In the genomic region with DNA sequence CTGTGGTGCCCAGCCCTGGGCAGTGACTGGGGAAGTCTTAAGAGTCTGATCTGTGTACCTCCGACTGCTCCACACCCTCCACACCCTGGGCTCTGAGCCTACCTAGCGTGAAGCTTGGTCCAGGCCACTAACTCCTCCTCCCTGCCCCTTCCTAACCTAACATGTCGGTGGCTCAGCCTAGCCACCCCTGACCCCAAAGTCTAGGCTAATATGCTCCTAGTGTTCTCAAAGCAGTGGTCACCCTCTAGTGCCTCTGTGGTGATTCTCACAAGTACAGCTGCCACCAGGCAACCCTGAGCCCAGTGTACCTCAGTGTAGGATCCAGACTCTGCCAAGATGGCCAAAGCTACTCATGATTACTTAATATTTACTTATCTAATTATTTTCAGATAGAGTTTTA, we compare ENCODE assay signal across 9 mouse cellular contexts. TPM values are rescaled to one million over a fixed set of nuclear protein-coding genes. Genes with fewer than 3 reads are reported as not detected.
DNase-seq lines count a peak whose midpoint lies in the region; ATAC-seq and TF ChIP-seq lines count a peak whose summit lies in the region.
"Had no signal": no experiment of that assay in that cellular context is flagged by ENCODE, and none has a peak within 500 bp of the region (broad histone marks: within the 10 kb centered on the region; RNA-seq: fewer than 3 reads in every experiment).

No protein-coding gene starts in this region.

- H3K36me3 ChIP-seq in lung, postnatal 0 days (ENCODE audit: insufficient read depth, low read length), result no peaks in the 10 kb centered on the region
- no peaks in the 10 kb centered on the region for H3K36me3 ChIP-seq in liver, embryonic 14.5 days (replicated peaks; ENCODE audit: control insufficient read depth, insufficient read depth, low read depth)
- H3K36me3 ChIP-seq in stomach, embryonic 16.5 days (ENCODE audit: control insufficient read depth, insufficient read depth, low read length), result no peaks in the 10 kb centered on the region

- no peak overlapping the region for H3K27ac ChIP-seq in cerebellum, adult 2 months (ENCODE audit: insufficient read depth, low read length)
- H3K27ac ChIP-seq in lung, postnatal 0 days (ENCODE audit: low read length), result no peak overlapping the region
- no peak overlapping the region for H3K27ac ChIP-seq in liver, embryonic 14.5 days
- no peak overlapping the region for H3K27ac ChIP-seq in stomach, embryonic 16.5 days (ENCODE audit: low read length)

- TF ChIP-seq EP300 in lung, postnatal 0 days (IDR thresholded peaks at IDR 0.05), result no peak
- no peak for TF ChIP-seq EP300 in liver, embryonic 14.5 days (IDR thresholded peaks at IDR 0.05; ENCODE audit: low read depth)

- H3K4me1 ChIP-seq in cerebellum, adult 2 months (ENCODE audit: control insufficient read depth, insufficient read depth, low read length), result no peaks in the 10 kb centered on the region
- no peaks in the 10 kb centered on the region for H3K4me1 ChIP-seq in lung, postnatal 0 days (ENCODE audit: insufficient read depth, low read depth, low read length)
- H3K4me1 ChIP-seq in liver, embryonic 14.5 days (replicated peaks; ENCODE audit: control insufficient read depth in 2 of 2, insufficient read depth in 2 of 2, low read length in 1 of 2), result peaks cover 0 to 5% of the 10 kb centered on the region in 2 experiments; a peak in 1 of 4 replicates
- H3K4me1 ChIP-seq in stomach, embryonic 16.5 days (ENCODE audit: control insufficient read depth, insufficient read depth, low read length), result no peaks in the 10 kb centered on the region

- TF ChIP-seq POLR2A in cerebellum, adult 2 months (IDR thresholded peaks at IDR 0.05; ENCODE audit: borderline replicate concordance, insufficient read depth, low read length), result no peak

- H3K9ac ChIP-seq in lung, postnatal 0 days (replicated peaks; ENCODE audit: low read depth), result no peak overlapping the region
- H3K9ac ChIP-seq in liver, embryonic 14.5 days (replicated peaks), result no peak overlapping the region
- no peak overlapping the region for H3K9ac ChIP-seq in stomach, embryonic 16.5 days (ENCODE audit: low read length)

- WGBS in cerebellum, adult 2 months, result 73% methylated on average over 3 of the region's 3 CpGs
- 63% methylated on average over 3 of the region's 3 CpGs for WGBS in lung, postnatal 0 days
- 42% methylated on average over 3 of the region's 3 CpGs for WGBS in liver, embryonic 14.5 days (ENCODE audit: insufficient replicate concordance)
- WGBS in stomach, embryonic 16.5 days, result 54% methylated on average over 3 of the region's 3 CpGs

- TF ChIP-seq CTCF in cerebellum, adult 2 months (IDR thresholded peaks at IDR 0.05; ENCODE audit: borderline replicate concordance, insufficient read depth, low read depth, low read length), result no peak
- TF ChIP-seq CTCF in lung, postnatal 0 days (IDR thresholded peaks at IDR 0.05), result no peak
- no peak for TF ChIP-seq CTCF in liver, embryonic 14.5 days (IDR thresholded peaks at IDR 0.05; ENCODE audit: low read depth)

- H3K4me3 ChIP-seq in cerebellum, adult 2 months (replicated peaks; ENCODE audit: insufficient read depth, low read depth, low read length), result no peak overlapping the region
- H3K4me3 ChIP-seq in lung, postnatal 0 days (ENCODE audit: low read depth, low read length), result no peak overlapping the region
- no peak overlapping the region for H3K4me3 ChIP-seq in liver, embryonic 14.5 days (ENCODE audit: insufficient read depth in 1 of 2, low read depth in 2 of 2, low read length in 2 of 2)
- no peak overlapping the region for H3K4me3 ChIP-seq in stomach, embryonic 16.5 days (replicated peaks; ENCODE audit: low read length)

- no peaks in the 10 kb centered on the region for H3K9me3 ChIP-seq in lung, postnatal 0 days (ENCODE audit: low read length)
- no peaks in the 10 kb centered on the region for H3K9me3 ChIP-seq in liver, embryonic 14.5 days (ENCODE audit: control insufficient read depth, low read length)
- no peaks in the 10 kb centered on the region for H3K9me3 ChIP-seq in stomach, embryonic 16.5 days (replicated peaks; ENCODE audit: control insufficient read depth, low read length)

- no peak overlapping the region for H3K4me2 ChIP-seq in lung, postnatal 0 days (replicated peaks; ENCODE audit: low read depth, low read length)
- no peak overlapping the region for H3K4me2 ChIP-seq in liver, embryonic 14.5 days (ENCODE audit: low read depth)
- no peak overlapping the region for H3K4me2 ChIP-seq in stomach, embryonic 16.5 days (ENCODE audit: low read depth, low read length)

- DNase-seq in cerebellum, adult 9-11 months, result peak; percentile 32
- no peak for DNase-seq in cerebellum, adult 2 months
- no peak for DNase-seq in lung, postnatal 0 days (ENCODE audit: low spot score)
- no peak for DNase-seq in lung, adult 18-20 months
- DNase-seq in liver, embryonic 14.5 days (ENCODE audit: low read depth in 3 of 3, low spot score in 3 of 3), result no peak
- DNase-seq in Muller cell, postnatal 12 days (ENCODE audit: inconsistent ontology term), result no peak

- H3K27me3 ChIP-seq in cerebellum, adult 2 months (ENCODE audit: control insufficient read depth, insufficient read depth, low read length), result no peaks in the 10 kb centered on the region
- no peaks in the 10 kb centered on the region for H3K27me3 ChIP-seq in lung, postnatal 0 days (replicated peaks; ENCODE audit: insufficient read depth, low read length)
- H3K27me3 ChIP-seq in liver, embryonic 14.5 days (ENCODE audit: control insufficient read depth, insufficient read depth, low read length), result no peaks in the 10 kb centered on the region
- no peaks in the 10 kb centered on the region for H3K27me3 ChIP-seq in stomach, embryonic 16.5 days (ENCODE audit: control insufficient read depth, insufficient read depth, low read length)

- peak; percentile 14; the same call in 1 of the 2 replicates for ATAC-seq in lung, postnatal 0 days
- peak; percentile 23 for ATAC-seq in liver, embryonic 14.5 days (ENCODE audit: insufficient read depth)
- peak; percentile 41; the same call in 1 of the 2 replicates for ATAC-seq in stomach, embryonic 16.5 days (ENCODE audit: insufficient read depth, low FRiP score)
- ATAC-seq in erythroid progenitor cell, adult 5-6 weeks (replicated peaks; ENCODE audit: low FRiP score, poor library complexity, severe bottlenecking), result no peak

RNA-seq across cellular contexts. Expression of a gene that starts 6.1 kb away (rescaled TPM):
- polyA plus RNA-seq in cerebellum, adult 2 months (2012; rRNA removed), result 5.3 and 5.5 TPM in 2 replicates
- 3.9 and 5.2 TPM in 2 replicates for polyA plus RNA-seq in lung, postnatal 0 days (2015; fragmentation: Nextera tagmentation; extraction: Ambion mirVana)
- 0.01 and 0.18 TPM in 2 replicates for polyA plus RNA-seq in liver, embryonic 14.5 days (2012; rRNA removed)
- 0.06 TPM in 1 of 2 replicates, not detected in the other for polyA plus RNA-seq in liver, embryonic 14.5 days (2014; fragmentation: Nextera tagmentation; extraction: Ambion mirVana)
- 0.31 and 0.46 TPM in 2 replicates for polyA plus RNA-seq in stomach, embryonic 16.5 days (2015; fragmentation: Nextera tagmentation; extraction: Ambion mirVana)
- total RNA-seq in erythroid progenitor cell, adult 5-6 weeks (2015; ENCODE audit: low replicate concordance), result not detected in 2 replicates
- total RNA-seq in erythroid progenitor cell, adult 5-6 weeks (2017; ENCODE audit: low replicate concordance), result not detected in 2 replicates
- total RNA-seq: granulocyte monocyte progenitor cell, adult 5-6 weeks had no signal

RNA-seq across cellular contexts. Expression of a gene that starts 27.7 kb away (rescaled TPM):
- polyA plus RNA-seq in cerebellum, adult 2 months (2012; rRNA removed), result 26.1 and 28.4 TPM in 2 replicates
- polyA plus RNA-seq in lung, postnatal 0 days (2015; fragmentation: Nextera tagmentation; extraction: Ambion mirVana), result 20.0 and 41.4 TPM in 2 replicates
- 7.1 and 7.6 TPM in 2 replicates for polyA plus RNA-seq in liver, embryonic 14.5 days (2012; rRNA removed)
- polyA plus RNA-seq in liver, embryonic 14.5 days (2014; fragmentation: Nextera tagmentation; extraction: Ambion mirVana), result 9.9 and 10.2 TPM in 2 replicates
- polyA plus RNA-seq in stomach, embryonic 16.5 days (2015; fragmentation: Nextera tagmentation; extraction: Ambion mirVana), result 8.8 and 10.2 TPM in 2 replicates
- total RNA-seq in erythroid progenitor cell, adult 5-6 weeks (2015; ENCODE audit: low replicate concordance), result not detected in 2 replicates
- 0.08 and 0.39 TPM in 2 replicates for total RNA-seq in erythroid progenitor cell, adult 5-6 weeks (2017; ENCODE audit: low replicate concordance)
- total RNA-seq: granulocyte monocyte progenitor cell, adult 5-6 weeks had no signal

RNA-seq across cellular contexts. Expression of a gene that starts 51.5 kb away (rescaled TPM):
- polyA plus RNA-seq in cerebellum, adult 2 months (2012; rRNA removed), result 50.1 and 56.3 TPM in 2 replicates
- 4.8 and 5.7 TPM in 2 replicates for polyA plus RNA-seq in lung, postnatal 0 days (2015; fragmentation: Nextera tagmentation; extraction: Ambion mirVana)
- 8.4 and 9.2 TPM in 2 replicates for polyA plus RNA-seq in liver, embryonic 14.5 days (2012; rRNA removed)
- 10.6 and 12.5 TPM in 2 replicates for polyA plus RNA-seq in liver, embryonic 14.5 days (2014; fragmentation: Nextera tagmentation; extraction: Ambion mirVana)
- polyA plus RNA-seq in stomach, embryonic 16.5 days (2015; fragmentation: Nextera tagmentation; extraction: Ambion mirVana), result 13.1 and 14.9 TPM in 2 replicates
- 1.1 TPM in 1 of 2 replicates, not detected in the other for total RNA-seq in erythroid progenitor cell, adult 5-6 weeks (2015; ENCODE audit: low replicate concordance)
- total RNA-seq in erythroid progenitor cell, adult 5-6 weeks (2017; ENCODE audit: low replicate concordance), result 1.8 TPM in 1 of 2 replicates, not detected in the other
